ENCODE assay signal across 8 mouse cellular contexts in the genomic region with DNA sequence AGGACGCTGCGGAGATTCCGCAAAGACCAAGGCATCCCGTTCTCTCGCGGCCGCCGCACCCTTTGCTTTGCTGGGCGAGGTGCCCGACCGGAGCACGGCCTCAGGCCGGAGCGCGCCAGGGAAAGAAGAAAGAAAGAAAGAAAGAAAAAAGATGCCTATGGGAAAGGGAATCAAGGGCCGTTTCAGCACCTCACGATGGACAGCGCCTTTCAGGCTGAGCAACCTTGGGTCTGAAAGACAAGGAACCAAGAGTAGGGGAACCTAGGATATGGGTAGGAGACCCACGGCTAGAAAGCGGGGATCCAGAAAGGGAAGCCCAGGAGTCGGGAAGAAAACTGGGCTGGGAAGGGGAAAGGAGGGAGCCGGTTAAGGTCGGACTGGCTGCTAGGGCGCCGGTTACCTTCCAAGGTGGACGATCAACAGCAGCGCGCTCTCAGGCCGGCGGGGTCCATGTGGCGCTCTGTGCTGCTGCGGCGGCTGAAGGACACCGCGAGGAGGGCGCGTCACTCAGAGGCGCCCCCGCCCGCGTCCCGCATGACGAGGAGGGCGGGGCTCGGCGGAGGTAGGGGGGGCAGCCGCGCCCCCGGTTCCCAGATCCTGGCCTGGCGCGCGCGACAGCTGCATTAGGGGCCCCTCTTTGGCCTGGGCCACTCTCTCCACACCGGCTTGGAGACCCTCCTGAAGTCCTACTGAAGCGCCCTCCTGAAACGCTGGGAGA. TPM values are rescaled to one million over a fixed set of nuclear protein-coding genes. Genes with fewer than 3 reads are reported as not detected.
DNase-seq lines count a peak whose midpoint lies in the region; ATAC-seq and TF ChIP-seq lines count a peak whose summit lies in the region.

A gene (minus strand): TSS at position 536 of the 718 bp plus-strand sequence.

- peak within 1 kb of the TSS; percentile 34 for H3K4me3 ChIP-seq in limb, embryonic 12.5 days (replicated peaks)
- no peak within 1 kb of the TSS for H3K4me3 ChIP-seq in myocyte

- peak; percentile 13 for DNase-seq in thymus, postnatal 0 days (ENCODE audit: low spot score)
- no peak for DNase-seq in thymus, adult 18-20 months
- peak; percentile 90 to 94 for DNase-seq in cerebellum, postnatal 25 days
- DNase-seq in frontal cortex, postnatal 36 days (ENCODE audit: low spot score in 2 of 2), result peak; percentile 74 to 75
- peak; percentile 56 for DNase-seq in kidney, adult 18-20 months
- peak; percentile 46 for DNase-seq in testis, postnatal 14 days (ENCODE audit: low spot score)

- no peak for TF ChIP-seq POLR2A in myocyte (IDR thresholded peaks at IDR 0.05; ENCODE audit: insufficient read length, low read depth)

- 1% methylated on average over 56 of the region's 56 CpGs for WGBS in limb, embryonic 12.5 days

- no peaks in the 10 kb centered on the region for H3K79me2 ChIP-seq in myocyte (ENCODE audit: control insufficient read depth, insufficient read depth)

- no peak within 1 kb of the TSS for H3ac ChIP-seq in myocyte (ENCODE audit: control insufficient read depth, insufficient read length)

- H3K27me3 ChIP-seq in limb, embryonic 12.5 days, result peaks cover 60% of the 10 kb centered on the region
- H3K27me3 ChIP-seq in myocyte (ENCODE audit: control insufficient read depth, insufficient read depth, insufficient read length), result peaks cover 15% of the 10 kb centered on the region

- no peak within 1 kb of the TSS for H3K9ac ChIP-seq in limb, embryonic 12.5 days (replicated peaks)

- H3K9me3 ChIP-seq in limb, embryonic 12.5 days, result no peaks in the 10 kb centered on the region

- peaks cover 13% of the 10 kb centered on the region for H3K4me1 ChIP-seq in limb, embryonic 12.5 days (replicated peaks)

- H3K36me3 ChIP-seq in limb, embryonic 12.5 days, result no peaks in the 10 kb centered on the region
- no peaks in the 10 kb centered on the region for H3K36me3 ChIP-seq in myocyte (ENCODE audit: control insufficient read depth, insufficient read depth)

- peak within 1 kb of the TSS; percentile 66 for H3K4me2 ChIP-seq in limb, embryonic 12.5 days
- no peak within 1 kb of the TSS for H3K4me2 ChIP-seq in myocyte (ENCODE audit: low read depth)

- H3K27ac ChIP-seq in limb, embryonic 12.5 days, result no peak within 1 kb of the TSS

- ATAC-seq in limb, embryonic 12.5 days (ENCODE audit: insufficient number of reproducible peaks, insufficient read depth, low FRiP score, low TSS enrichment, low read depth), result peak; percentile 60; the same call in 1 of the 2 replicates

TF ChIP-seq in myocyte, 11 proteins besides CTCF, POLR2A, EP300 and RAD21:
- TF ChIP-seq USF1 (IDR thresholded peaks at IDR 0.05; ENCODE audit: low read depth) (no peak), REST (IDR thresholded peaks at IDR 0.05; ENCODE audit: insufficient read depth, insufficient read length) (peak; percentile 86), MAX (IDR thresholded peaks at IDR 0.05; ENCODE audit: low read depth) (peak; percentile 54)

RNA-seq across cellular contexts. Expression of the gene that starts here (rescaled TPM):
- 0.20 and 0.22 TPM in 2 replicates for polyA plus RNA-seq in thymus, postnatal 0 days (2015; fragmentation: Nextera tagmentation; extraction: Ambion mirVana)
- polyA plus RNA-seq in limb, embryonic 12.5 days (2016; fragmentation: Nextera tagmentation; extraction: Ambion mirVana), result 0.33 and 0.46 TPM in 2 replicates
- polyA plus RNA-seq in myocyte (2012; fragmentation: generic; extraction: Trizol), result not detected

Comparison
In these comparisons a context has a peak if more than half of its experiments do, and no peak if none do; other contexts are left out.
1. Peak in DNase-seq in thymus, postnatal 0 days; RNA of the gene not detected or under 1 TPM.
2. Peak in ATAC-seq, H3K4me3 ChIP-seq and H3K4me2 ChIP-seq in limb, embryonic 12.5 days; RNA of the gene not detected or under 1 TPM.
3. DNase-seq: peak in cerebellum, postnatal 25 days (2 of 2), frontal cortex, postnatal 36 days (2 of 2), kidney, adult 18-20 months (single experiment) and testis, postnatal 14 days (single experiment); none in thymus, adult 18-20 months (0 of 2).